Mouse (Mus musculus) megakaryocyte-erythroid progenitor cell, adult 5-6 weeks (primary cell): ENCODE results near the gene Adgrv1. TPM values are rescaled to one million over a fixed set of nuclear protein-coding genes. Genes with fewer than 3 reads are reported as not detected.

Source experiments
- ATAC-seq: replicated peaks from 2 replicates; pipeline ENCODE4 v1.8.0; 2016; ENCODE audit warnings: mild to moderate bottlenecking, inconsistent platforms; ENCODE audit not compliant: severe bottlenecking, poor library complexity, low FRiP score, low TSS enrichment
- total RNA-seq, 2 experiments: library from RNA; stranded (forward) in 1 of 2; stranded (reverse) in 1 of 2; fragments of 200-1000, 215-1000 nt in 1 of 2; fragments of >200 nt in 1 of 2; fragmentation: Nextera tagmentation in 1 of 2; gene quantifications; 2 replicates each; pipeline ENCODE4 v1.2.3; 2014 to 2017

Adgrv1 gene
- total RNA-seq, 2 experiments from 2014 or later: not detected

- no peak for ATAC-seq
These were observed 275.7 kb downstream of the Adgrv1 start for GRCm38 (mm10) chr13:81357215-81357614.

DNA sequence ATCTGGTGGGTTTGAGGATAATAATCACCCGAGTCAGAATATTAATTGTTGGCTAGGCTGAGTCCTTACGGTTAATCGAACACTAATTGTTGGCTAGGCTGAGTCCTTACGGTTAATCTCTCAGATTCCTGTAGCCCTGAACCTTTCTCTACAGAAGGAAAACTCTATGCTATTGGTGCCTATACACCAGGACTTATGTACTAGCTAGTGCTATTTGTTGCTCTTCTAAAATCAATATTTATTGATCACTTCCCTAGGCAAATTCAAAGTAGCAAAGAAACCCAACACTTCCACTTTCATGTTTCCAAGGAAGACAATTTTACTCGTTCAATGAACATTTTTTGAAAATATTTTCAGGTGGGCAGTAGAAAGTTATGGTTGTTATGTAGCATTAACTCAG is 278.4 kb downstream of the Adgrv1 start:
- ATAC-seq: no peak

GRCm38 (mm10) chr13:81352296-81352695 is 280.7 kb downstream of the Adgrv1 start:
- no peak for ATAC-seq

- ATAC-seq: peak; percentile 77
These were observed 281.3 kb downstream of the Adgrv1 start for GRCm38 (mm10) chr13:81351462-81352155.

GRCm38 (mm10) chr13:81347261-81347980 is 285.5 kb downstream of the Adgrv1 start:
- no peak for ATAC-seq

DNA sequence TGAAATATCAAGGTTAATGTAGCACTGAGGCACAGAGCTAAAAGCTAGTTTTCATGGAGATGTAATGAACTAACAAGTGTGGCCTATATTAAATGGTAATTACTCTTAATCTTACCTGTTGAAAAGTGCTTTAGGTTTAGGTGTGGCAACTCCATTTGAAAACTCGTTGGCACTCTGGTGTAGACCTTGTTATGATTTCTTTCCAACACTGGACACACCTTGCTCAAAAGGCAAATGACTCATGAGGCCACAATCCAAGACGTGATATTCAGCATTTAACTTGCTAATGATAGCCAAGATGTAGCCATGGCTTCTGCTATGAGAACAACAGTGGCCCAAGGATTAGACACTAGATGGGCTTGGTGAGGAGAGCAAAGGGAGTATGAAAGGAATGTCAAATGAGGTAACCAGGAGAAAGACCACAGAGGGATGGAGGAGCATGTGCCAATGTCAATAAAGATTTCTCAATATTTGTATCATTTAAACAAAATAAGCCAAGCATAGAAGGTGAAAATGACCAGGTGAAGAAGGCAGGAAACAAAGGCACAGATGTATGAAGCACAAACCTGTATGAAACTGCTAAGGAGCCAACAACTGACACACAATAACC is 289.9 kb downstream of the Adgrv1 start:
- ATAC-seq: no peak

DNA sequence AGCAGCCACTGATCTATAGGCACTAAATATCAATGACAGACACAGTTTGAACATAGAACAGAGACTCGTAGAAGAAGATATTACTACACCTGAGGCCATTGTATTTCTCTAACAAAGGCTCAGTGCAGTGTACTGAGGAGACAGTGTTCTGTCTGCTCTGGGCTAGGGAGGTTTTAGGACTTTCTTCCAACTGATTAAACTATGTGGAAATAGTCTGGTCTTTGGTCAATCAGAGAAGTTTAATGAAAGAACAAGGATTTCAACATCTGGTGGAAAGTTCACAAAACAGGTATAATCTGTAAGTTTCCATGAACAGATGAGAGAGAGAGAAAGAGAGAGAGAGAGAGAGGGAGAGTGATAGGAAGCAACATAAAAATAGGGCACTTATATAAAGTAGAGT is 297.7 kb downstream of the Adgrv1 start:
- ATAC-seq: no peak

DNA sequence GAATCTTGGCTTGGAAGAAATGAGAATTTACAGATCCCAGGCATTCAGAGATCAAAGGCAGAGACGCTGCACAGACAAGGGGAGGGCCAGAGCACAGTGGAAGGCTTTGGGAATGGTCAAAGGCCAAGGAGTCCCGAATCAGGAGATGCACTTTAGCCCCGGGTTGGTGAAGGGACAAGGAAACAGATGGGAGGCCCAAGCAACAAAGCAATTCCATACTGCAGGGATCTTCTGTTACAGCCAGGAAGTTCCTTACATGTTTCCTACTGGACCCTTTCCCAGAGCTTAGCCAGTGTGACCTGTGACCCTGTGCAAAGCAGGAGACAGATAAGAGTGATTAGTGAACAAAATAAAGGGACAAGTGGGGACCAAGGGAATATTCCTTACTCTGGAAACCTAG is 300.9 kb downstream of the Adgrv1 start:
- ATAC-seq: no peak

DNA sequence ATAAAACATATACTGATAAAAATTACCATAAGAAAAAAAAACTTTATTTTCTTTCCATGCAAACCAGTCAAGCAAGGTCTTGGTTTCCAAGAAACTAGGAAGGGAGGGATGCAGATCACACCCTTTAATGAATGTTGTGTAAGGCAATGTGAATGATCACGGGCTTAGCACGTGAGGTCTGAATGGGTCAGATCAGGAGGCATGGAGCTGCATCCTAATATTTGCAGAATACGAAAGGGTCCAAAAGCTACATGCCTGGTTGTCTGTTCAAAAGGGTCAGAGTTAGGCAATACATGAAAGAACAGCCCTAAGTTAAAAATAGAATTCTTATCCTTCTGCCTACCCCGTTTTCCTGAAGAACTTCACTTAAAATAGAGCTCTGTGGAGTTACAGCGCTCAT is 303.2 kb downstream of the Adgrv1 start:
- ATAC-seq: no peak

DNA sequence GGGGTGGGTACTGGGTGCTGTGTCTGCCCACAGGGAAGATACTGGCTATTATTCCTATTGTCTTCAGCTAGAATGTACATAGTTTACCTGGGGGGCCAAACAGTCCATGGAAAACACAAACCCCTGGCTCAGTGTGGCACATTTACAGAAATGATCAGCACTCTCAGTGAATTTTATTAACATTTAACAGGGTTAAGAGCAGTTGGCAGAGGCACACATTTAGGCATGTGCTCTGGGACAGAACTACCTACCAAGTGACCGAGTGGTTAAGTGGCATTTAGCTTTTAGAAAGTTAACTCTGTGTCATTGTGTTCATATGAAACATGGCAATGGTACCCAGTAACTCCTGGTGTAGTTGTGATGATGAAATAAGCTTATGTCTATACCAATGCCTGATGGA is 304.8 kb downstream of the Adgrv1 start:
- no peak for ATAC-seq

DNA sequence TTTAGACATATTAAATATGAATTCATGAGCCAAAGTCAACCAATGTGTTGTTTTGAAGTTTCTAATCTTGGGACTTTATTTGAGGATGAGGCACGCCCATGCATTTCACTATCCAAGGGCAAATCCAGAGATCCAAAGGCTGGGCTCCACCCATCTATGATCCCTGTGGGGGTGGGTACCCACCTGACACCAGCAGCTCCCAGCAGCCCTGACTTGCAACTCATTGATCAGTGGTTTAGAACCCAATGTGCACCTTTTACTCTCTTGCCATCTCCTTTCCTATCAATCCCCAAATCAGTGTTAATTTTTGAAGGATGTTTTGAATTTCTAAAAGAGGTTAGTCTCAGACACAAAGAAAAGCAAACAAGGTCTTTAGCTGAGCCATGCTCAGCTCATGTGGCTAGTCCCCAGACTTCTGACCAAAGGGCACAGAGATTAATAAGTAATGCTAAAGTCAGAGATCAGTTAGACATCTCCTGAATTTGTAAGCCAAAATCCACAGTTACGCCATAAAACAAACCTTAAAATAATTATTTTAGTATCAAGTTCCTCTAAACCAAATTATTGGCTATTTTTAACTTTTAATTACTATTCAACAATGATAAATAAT is 307.2 kb downstream of the Adgrv1 start:
- ATAC-seq: no peak

- no peak for ATAC-seq
These were observed 309.2 kb downstream of the Adgrv1 start for GRCm38 (mm10) chr13:81323546-81324316.

DNA sequence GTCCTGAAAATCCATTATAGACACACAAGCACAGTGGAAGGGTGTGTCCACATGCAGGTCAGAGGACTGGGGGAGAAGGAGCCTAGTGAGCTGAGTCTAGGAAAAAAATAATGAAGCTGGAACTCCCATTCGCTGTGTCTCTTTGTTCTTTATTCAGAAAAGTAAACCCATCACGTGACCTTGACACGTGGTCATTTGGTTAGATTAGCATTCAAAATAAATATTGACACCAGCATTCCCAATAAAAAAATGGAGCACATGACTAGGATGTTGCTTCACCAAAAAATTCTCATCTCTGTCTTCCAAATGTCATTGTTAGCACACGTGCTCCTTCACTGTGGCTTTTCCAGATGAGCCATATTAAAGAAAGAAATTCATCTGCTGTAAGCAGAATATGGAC is 316.4 kb downstream of the Adgrv1 start:
- no peak for ATAC-seq

DNA sequence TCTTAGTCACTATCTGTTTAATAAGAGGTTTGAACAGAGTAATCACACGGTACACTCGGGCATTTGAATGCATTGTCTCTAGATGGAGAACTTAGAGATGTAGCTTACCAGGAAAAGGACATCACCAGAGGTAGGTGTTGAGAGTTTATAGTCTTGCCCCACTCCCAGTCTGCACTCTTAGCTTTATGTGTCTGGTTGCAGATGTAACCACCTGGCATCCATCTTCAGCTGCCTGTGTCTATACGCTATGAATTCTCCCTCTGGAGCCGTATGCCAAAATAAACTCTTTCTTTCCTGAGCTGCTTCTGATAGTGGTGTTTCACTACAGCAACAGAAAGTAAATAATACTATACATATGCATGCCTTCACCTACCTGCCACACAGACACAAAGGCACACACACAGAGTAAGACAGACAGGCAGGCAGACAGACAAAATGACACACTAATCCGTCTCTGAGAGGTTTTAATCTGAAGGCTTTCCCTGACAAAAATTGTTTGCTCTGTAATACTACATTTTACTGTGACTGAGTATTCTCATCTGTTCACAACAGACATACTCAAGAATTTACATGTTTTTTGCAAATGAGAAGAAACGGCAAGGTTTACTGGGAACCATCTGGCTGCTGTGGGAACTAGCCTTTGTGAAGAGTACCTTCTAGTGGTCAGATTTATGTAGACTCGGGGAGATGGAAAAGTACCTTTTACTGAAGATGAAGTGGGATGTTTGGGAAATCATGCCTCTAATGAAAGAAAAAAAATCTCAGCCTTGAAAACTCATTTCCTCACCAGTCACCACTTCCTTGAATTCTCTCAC is 318.4 kb downstream of the Adgrv1 start:
- no peak for ATAC-seq

GRCm38 (mm10) chr13:81312148-81312547 is 320.8 kb downstream of the Adgrv1 start:
- no peak for ATAC-seq

- ATAC-seq: no peak
These were observed 332.1 kb downstream of the Adgrv1 start for GRCm38 (mm10) chr13:81300851-81301250.

DNA sequence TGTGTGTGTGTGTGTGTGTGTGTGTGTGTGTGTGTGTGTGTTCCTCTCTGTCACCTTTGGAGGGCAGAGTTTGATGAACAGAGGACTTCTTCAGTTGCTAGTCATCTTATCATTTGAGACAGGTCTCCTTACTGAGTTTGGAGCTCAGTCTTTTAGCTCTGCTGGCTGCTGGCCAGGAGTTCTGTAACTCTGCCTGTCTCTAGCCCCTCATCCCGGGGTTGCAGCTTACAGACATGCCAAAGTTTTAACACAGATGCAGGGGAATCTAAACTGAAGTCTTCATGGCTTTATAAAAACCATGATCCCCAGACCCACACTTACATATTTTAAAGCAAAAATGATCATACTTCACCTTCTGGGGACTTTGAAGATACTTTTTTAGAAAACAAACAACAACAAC is 338.8 kb downstream of the Adgrv1 start:
- ATAC-seq: no peak

GRCm38 (mm10) chr13:81282193-81282592 is 350.8 kb downstream of the Adgrv1 start:
- no peak for ATAC-seq
